Mouse (Mus musculus) liver, embryonic 13.5 days (tissue): ENCODE data around the gene Ccdc162. TPM values are rescaled to one million over a fixed set of nuclear protein-coding genes. Genes with fewer than 3 reads are reported as not detected.
A peak's percentile ranks its signal among the peaks of the same experiment; 100 is the strongest.

Experiments used
- ATAC-seq: fragments of 200-750 bp; cut with Nextera tagmentation; 2 replicates; pipeline ENCODE4 v1.8.0; 2017; ENCODE audit warnings: low read depth, mild to moderate bottlenecking, moderate number of reproducible peaks, moderate library complexity
- DNase-seq: peaks from one replicate; pipeline ENCODE4 v3.0.0; 2022
- H3K27ac ChIP-seq: fragments of 300-500 bp; sonication (generic); 2 replicates; pipeline ENCODE4 v1.5.1; 2015; ENCODE audit warnings: moderate library complexity, mild to moderate bottlenecking, inconsistent platforms
- H3K27me3 ChIP-seq: fragments of 300-500 bp; sonication (generic); 2 replicates; pipeline ENCODE4 v1.6.1; 2015; ENCODE audit warnings: mild to moderate bottlenecking, inconsistent platforms
- H3K36me3 ChIP-seq: fragments of 300-500 bp; sonication (generic); 2 replicates; pipeline ENCODE4 v1.6.1; 2015; ENCODE audit warnings: mild to moderate bottlenecking, inconsistent platforms
- H3K4me1 ChIP-seq: fragments of 300-500 bp; sonication (generic); replicated peaks from 2 replicates; pipeline ENCODE4 v1.6.1; 2015; ENCODE audit warnings: inconsistent platforms
- H3K4me2 ChIP-seq: fragments of 300-500 bp; sonication (generic); 2 replicates; pipeline ENCODE4 v1.6.1; 2015; ENCODE audit warnings: inconsistent platforms, mild to moderate bottlenecking, moderate library complexity
- H3K4me3 ChIP-seq: fragments of 300-500 bp; sonication (generic); replicated peaks from 2 replicates; pipeline ENCODE4 v1.5.1; 2015; ENCODE audit warnings: mild to moderate bottlenecking, inconsistent platforms
- H3K9ac ChIP-seq: fragments of 300-500 bp; sonication (generic); 2 replicates; pipeline ENCODE4 v1.6.1; 2015; ENCODE audit warnings: mild to moderate bottlenecking, inconsistent platforms
- H3K9me3 ChIP-seq: fragments of 300-500 bp; sonication (generic); replicated peaks from 2 replicates; pipeline ENCODE4 v1.6.1; 2016; ENCODE audit warnings: inconsistent platforms
- WGBS: fragments of 180-500 bp; shearing (Covaris S2); methylation state at CpG from one replicate; pipeline ENCODE4 v1.1.7; 2015; ENCODE audit not compliant: insufficient replicate concordance; 5-methylcytosine and 5-hydroxymethylcytosine counted together
- polyA plus RNA-seq: library from polyadenylated mRNA; unstranded; fragments of >200 nt; fragmentation: Nextera tagmentation; extraction: Ambion mirVana; gene quantifications from 2 replicates; pipeline ENCODE4 v1.2.1, GENCODE M21; 2015

Gene Ccdc162
- 0.09 TPM in 1 of 2 replicates, not detected in the other for polyA plus RNA-seq

- Histone ChIP-seq H3K27ac (no peak within 1 kb of the TSS), H3K9me3 (no peaks in the 10 kb centered on the region), H3K4me3 (no peak within 1 kb of the TSS), H3K4me2 (no peak within 1 kb of the TSS), H3K4me1 (no peaks in the 10 kb centered on the region), H3K9ac (no peak within 1 kb of the TSS), H3K27me3 (no peaks in the 10 kb centered on the region), H3K36me3 (no peaks in the 10 kb centered on the region)
- no peak for ATAC-seq
- DNase-seq, result no peak
- WGBS, result 69% methylated on average over 15 of the region's 15 CpGs
Measured at GRCm38 (mm10) chr10:41716029-41716897, at the start of gene Ccdc162. TSS of gene Ccdc162 (minus strand) at chr10:41716634.

- Histone ChIP-seq H3K4me1 (no peaks in the 10 kb centered on the region), H3K9ac (no peak overlapping the region), H3K27me3 (no peaks in the 10 kb centered on the region), H3K36me3 (no peaks in the 10 kb centered on the region), H3K9me3 (no peaks in the 10 kb centered on the region), H3K27ac (no peak overlapping the region), H3K4me3 (no peak overlapping the region), H3K4me2 (no peak overlapping the region)
- DNase-seq, result no peak
- 80% methylated on average over 4 of the region's 4 CpGs for WGBS
- ATAC-seq, result no peak
Measured at GRCm38 (mm10) chr10:41765586-41765985, 49.2 kb upstream of the Ccdc162 start.

- no peaks in the 10 kb centered on the region for H3K9me3 ChIP-seq
- H3K4me1 ChIP-seq, result peaks cover 2% of the 10 kb centered on the region; the same call in 1 of the 2 replicates
- no peaks in the 10 kb centered on the region for H3K36me3 ChIP-seq
- H3K9ac ChIP-seq, result no peak overlapping the region
- WGBS, result 70% methylated on average over 3 of the region's 3 CpGs
- no peak overlapping the region for H3K27ac ChIP-seq
- no peak overlapping the region for H3K4me2 ChIP-seq
- H3K27me3 ChIP-seq, result no peaks in the 10 kb centered on the region
- no peak for DNase-seq
- H3K4me3 ChIP-seq, result no peak overlapping the region
- ATAC-seq, result no peak
Measured at GRCm38 (mm10) chr10:41763741-41764385, 47.4 kb upstream of the Ccdc162 start.

GRCm38 (mm10) chr10:41760866-41761265, 44.4 kb upstream of the Ccdc162 start:
- H3K27me3 ChIP-seq, result no peaks in the 10 kb centered on the region
- H3K9ac ChIP-seq, result no peak overlapping the region
- no peaks in the 10 kb centered on the region for H3K36me3 ChIP-seq
- DNase-seq, result no peak
- no peak overlapping the region for H3K27ac ChIP-seq
- H3K4me3 ChIP-seq, result no peak overlapping the region
- H3K4me2 ChIP-seq, result no peak overlapping the region
- no peaks in the 10 kb centered on the region for H3K9me3 ChIP-seq
- H3K4me1 ChIP-seq, result peaks cover 2% of the 10 kb centered on the region; the same call in 1 of the 2 replicates
- no peak for ATAC-seq
- 62% methylated on average over 3 of the region's 3 CpGs for WGBS

- Histone ChIP-seq H3K4me3 (no peak overlapping the region), H3K4me1 (peaks cover 2% of the 10 kb centered on the region; the same call in 1 of the 2 replicates), H3K36me3 (no peaks in the 10 kb centered on the region), H3K27me3 (no peaks in the 10 kb centered on the region), H3K27ac (no peak overlapping the region), H3K4me2 (no peak overlapping the region), H3K9me3 (no peaks in the 10 kb centered on the region), H3K9ac (no peak overlapping the region)
- DNase-seq (no peak), ATAC-seq (no peak)
Measured at GRCm38 (mm10) chr10:41758041-41758440, 41.6 kb upstream of the Ccdc162 start.

GRCm38 (mm10) chr10:41757226-41757625, 40.8 kb upstream of the Ccdc162 start:
- no peak for ATAC-seq
- H3K4me1 ChIP-seq, result peaks cover 2% of the 10 kb centered on the region; the same call in 1 of the 2 replicates
- no peak overlapping the region for H3K27ac ChIP-seq
- H3K9ac ChIP-seq, result no peak overlapping the region
- no peaks in the 10 kb centered on the region for H3K27me3 ChIP-seq
- DNase-seq, result no peak
- 79% methylated on average over 5 of the region's 5 CpGs for WGBS
- no peak overlapping the region for H3K4me2 ChIP-seq
- no peak overlapping the region for H3K4me3 ChIP-seq
- H3K9me3 ChIP-seq, result no peaks in the 10 kb centered on the region
- no peaks in the 10 kb centered on the region for H3K36me3 ChIP-seq

GRCm38 (mm10) chr10:41751867-41752480, 35.5 kb upstream of the Ccdc162 start:
- Histone ChIP-seq H3K27me3 (no peaks in the 10 kb centered on the region), H3K27ac (no peak overlapping the region), H3K4me3 (no peak overlapping the region), H3K9me3 (no peaks in the 10 kb centered on the region), H3K36me3 (no peaks in the 10 kb centered on the region), H3K4me2 (peak overlapping the region; percentile 25), H3K9ac (no peak overlapping the region), H3K4me1 (no peaks in the 10 kb centered on the region; the same call in 1 of the 2 replicates)
- no peak for DNase-seq
- no peak for ATAC-seq
- 27% methylated on average over 14 of the region's 14 CpGs for WGBS

GRCm38 (mm10) chr10:41749306-41749705, 32.9 kb upstream of the Ccdc162 start:
- WGBS, result 68% methylated on average over 3 of the region's 3 CpGs
- DNase-seq, result no peak
- Histone ChIP-seq H3K27me3 (no peaks in the 10 kb centered on the region), H3K9ac (no peak overlapping the region), H3K36me3 (0 out of 2 replicates have a peak, but pooled peaks cover 6% of the 10 kb centered on the region), H3K4me1 (no peaks in the 10 kb centered on the region; the same call in 1 of the 2 replicates), H3K27ac (no peak overlapping the region), H3K4me3 (no peak overlapping the region), H3K4me2 (no peak overlapping the region), H3K9me3 (no peaks in the 10 kb centered on the region)
- ATAC-seq, result no peak

GRCm38 (mm10) chr10:41746554-41746953, 30.1 kb upstream of the Ccdc162 start:
- Histone ChIP-seq H3K9ac (no peak overlapping the region), H3K27ac (no peak overlapping the region), H3K27me3 (no peaks in the 10 kb centered on the region), H3K4me3 (no peak overlapping the region), H3K4me2 (no peak overlapping the region), H3K36me3 (peaks cover 17% of the 10 kb centered on the region), H3K9me3 (no peaks in the 10 kb centered on the region), H3K4me1 (no peaks in the 10 kb centered on the region)
- WGBS, result 90% methylated on average over 5 of the region's 5 CpGs
- DNase-seq (no peak), ATAC-seq (no peak)

- Histone ChIP-seq H3K4me2 (no peak overlapping the region), H3K4me1 (no peaks in the 10 kb centered on the region), H3K27me3 (no peaks in the 10 kb centered on the region), H3K4me3 (no peak overlapping the region), H3K27ac (no peak overlapping the region), H3K9me3 (no peaks in the 10 kb centered on the region), H3K36me3 (peaks cover 27% of the 10 kb centered on the region), H3K9ac (no peak overlapping the region)
- 84% methylated on average over 4 of the region's 4 CpGs for WGBS
- DNase-seq, result no peak
- no peak for ATAC-seq
Measured at GRCm38 (mm10) chr10:41744006-41744405, 27.6 kb upstream of the Ccdc162 start.

GRCm38 (mm10) chr10:41740221-41740620, 23.8 kb upstream of the Ccdc162 start:
- DNase-seq (no peak), ATAC-seq (no peak)
- H3K9me3 ChIP-seq, result no peaks in the 10 kb centered on the region
- H3K4me1 ChIP-seq, result no peaks in the 10 kb centered on the region
- H3K9ac ChIP-seq, result no peak overlapping the region
- no peaks in the 10 kb centered on the region for H3K27me3 ChIP-seq
- whole genome bisulfite sequencing, result 55% methylated on average over 2 of the region's 2 CpGs
- H3K4me3 ChIP-seq, result no peak overlapping the region
- H3K36me3 ChIP-seq, result peaks cover 55% of the 10 kb centered on the region
- no peak overlapping the region for H3K27ac ChIP-seq
- no peak overlapping the region for H3K4me2 ChIP-seq
